Mouse (Mus musculus): ENCODE results near the gene Lonrf2.

Gene Lonrf2

DNA sequence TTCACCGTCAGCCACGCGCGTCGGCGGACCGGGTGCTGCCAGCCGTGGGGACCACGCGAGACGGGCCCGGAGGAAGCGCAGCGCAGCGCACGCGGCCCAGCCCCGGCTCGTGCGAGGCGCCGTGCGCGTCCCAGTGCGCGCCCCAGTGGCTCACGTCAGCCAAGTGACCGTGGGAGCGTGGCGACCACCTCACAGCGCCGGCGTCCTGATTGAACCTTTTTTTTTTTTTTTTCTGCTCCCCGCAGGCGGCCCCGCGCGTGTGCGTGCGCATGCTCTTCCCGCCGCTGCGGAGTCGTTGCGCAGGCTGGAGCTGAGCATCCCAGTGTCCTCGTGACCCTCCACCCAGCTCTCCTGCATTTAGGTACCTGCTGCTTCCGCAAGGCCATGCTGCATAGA is at the start of gene Lonrf2:
TSS of gene Lonrf2 (minus strand) at position 235 of the 396 bp plus-strand sequence.
- in situ Hi-C loops (cut with MboI, MseI), result no loop called here

DNA sequence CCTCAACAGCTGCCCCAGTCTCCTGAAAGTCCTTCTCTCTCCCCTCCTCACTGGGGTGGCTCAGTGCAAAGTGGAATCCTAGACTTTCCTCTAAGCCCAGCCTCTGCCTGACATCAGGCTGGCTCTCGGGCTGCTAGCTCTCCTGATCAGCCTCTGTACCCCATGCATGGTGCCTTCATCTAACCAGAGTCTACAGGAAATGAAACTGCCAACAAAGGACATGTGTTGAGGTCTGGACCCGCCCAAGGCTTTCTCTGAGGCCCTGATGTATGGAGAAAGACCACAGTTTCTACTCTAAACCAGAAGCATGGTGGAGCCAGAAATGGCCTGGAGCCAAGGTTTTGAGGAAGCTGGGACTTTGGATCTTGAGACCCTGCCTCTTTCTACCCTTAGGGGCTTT is 49.4 kb upstream of the Lonrf2 start:
- in situ Hi-C loops (cut with MboI, MseI), result no loop called here

DNA sequence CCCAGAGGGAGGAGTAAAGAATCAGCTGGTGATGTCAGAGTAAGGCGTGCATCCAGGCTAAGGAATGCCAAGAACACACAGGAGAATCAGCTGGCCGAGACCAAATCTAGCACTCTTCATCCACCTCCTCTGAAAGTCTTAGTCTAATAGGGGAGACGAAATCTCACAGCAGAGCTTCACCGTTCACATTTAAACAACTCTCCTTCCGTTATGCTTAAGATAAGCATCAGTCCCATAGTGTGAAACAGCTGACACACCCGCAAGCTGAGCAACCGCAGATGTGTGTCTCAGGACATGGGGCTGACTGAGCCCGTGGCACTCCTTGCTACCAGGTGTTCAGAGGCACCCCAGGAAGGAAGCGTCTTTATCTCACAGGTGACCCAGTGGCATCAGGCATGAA is 47.3 kb upstream of the Lonrf2 start:
- in situ Hi-C loops (cut with MboI, MseI), result no loop called here

DNA sequence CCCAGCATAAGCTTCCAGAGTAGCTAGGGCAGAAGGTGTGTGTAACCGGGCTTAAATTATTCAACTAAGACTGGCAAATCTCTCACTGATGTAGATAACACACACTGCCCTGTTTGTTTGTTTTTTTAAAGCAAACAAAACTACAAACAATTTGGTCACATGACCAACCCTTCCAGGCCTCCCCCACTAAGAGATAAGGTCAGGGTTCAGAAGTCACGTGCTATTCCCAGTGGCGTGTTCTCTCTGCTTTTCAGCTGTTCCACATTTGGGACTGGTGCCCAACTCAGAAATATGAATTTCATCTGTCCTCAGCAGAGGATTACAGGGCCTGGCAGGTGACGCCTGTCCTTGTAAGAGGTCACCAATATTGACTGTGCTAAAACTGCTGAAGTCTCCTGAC is 46.2 kb upstream of the Lonrf2 start:
- in situ Hi-C loops (cut with MboI, MseI), result no loop called here

DNA sequence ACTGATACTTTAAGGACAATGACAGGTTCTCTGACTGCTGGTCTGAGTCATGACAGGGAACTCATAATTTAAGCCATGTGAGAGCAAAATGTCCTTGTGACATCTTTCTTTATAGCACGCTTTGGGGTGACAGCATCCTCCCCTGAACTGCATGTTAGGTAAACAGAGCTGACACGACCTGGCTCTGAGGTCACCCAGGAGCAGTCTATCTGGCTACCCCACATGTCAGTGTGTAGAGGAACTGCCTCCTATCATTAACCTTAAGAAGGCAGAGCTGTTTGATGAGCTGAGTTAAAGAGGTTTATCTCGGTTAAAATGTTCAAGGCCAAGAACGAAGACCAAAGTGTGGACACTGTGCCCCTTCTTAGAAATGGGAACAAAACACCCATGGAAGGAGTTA is 44.9 kb upstream of the Lonrf2 start:
- in situ Hi-C loops (cut with MboI, MseI), result no loop called here

DNA sequence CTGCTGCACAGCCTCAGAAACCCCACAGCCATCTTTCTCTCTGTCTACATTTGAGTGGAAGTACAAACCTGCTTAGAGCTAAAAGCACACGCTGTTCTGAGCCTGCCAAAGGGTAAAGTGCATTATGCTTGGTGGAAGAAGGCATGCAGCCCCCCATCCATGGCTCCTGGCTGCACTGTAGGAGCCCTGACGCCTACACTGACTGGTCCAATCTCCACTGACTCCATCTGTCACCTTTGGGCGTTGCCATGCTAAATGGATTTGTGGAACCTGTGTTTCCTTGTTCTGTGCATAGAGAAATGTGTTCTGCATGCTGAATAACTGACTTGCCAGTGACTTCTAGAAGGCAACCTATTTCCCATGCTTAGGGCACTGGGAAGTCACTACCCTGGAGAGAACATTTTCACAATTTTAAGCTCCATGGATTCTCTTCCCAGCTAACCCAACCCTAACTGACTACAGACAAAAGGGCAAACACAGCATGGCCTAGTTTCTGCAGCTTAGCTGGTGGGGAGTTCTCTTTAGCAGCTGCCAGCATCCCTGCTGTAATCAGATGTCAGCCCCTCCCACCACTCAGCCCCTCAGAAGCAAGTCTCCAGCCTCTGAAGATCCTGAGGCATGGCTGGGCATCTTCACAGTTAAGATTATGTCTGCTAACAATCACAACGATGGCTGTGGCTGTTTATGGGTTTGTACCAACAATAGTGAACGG is 40.3 kb upstream of the Lonrf2 start:
- in situ Hi-C loops (cut with MboI, MseI), result loop anchor here (5.0 kb wide), 1 partner anchor 45 kb away; no protein-coding TSS in a partner anchor

DNA sequence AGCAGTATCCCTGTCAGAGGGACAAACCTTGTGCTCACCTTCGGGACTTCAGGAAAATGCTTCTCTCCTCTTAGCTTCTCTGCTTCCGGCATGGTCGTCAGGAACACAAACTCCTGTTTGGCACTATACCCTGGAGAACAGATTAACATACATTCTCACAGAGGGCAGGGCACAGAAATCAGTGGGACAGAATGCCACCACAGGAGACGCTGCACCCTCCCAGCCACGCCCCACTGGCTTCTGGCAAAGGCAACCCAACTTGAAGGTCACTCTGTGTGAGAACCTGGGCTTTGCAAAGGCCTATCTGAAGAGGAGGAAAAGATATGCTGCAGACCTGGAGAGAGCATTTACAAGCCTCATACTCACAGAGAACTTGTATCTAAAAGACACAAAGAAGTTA is 37.4 kb upstream of the Lonrf2 start:
- in situ Hi-C loops (cut with MboI, MseI), result no loop called here

DNA sequence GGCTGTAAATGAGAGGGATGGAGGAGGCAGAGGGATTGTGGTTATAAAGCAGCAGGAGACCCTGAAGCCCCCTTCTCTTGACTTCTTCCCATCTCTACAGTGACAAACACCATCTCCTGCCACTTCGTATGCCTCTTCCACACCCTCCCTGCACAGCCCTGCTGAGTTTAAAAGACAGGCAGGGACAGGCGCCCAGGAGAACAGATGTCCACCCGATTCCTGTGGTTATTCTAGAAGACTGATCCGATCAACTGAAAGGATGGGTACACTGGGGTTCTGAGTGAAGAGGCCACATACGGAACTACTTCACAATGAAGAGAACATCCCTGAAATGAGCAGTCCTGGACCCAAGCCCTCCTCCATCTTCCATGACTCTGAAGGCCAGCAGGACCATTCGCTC is 35.3 kb upstream of the Lonrf2 start:
- in situ Hi-C loops (cut with MboI, MseI), result no loop called here

DNA sequence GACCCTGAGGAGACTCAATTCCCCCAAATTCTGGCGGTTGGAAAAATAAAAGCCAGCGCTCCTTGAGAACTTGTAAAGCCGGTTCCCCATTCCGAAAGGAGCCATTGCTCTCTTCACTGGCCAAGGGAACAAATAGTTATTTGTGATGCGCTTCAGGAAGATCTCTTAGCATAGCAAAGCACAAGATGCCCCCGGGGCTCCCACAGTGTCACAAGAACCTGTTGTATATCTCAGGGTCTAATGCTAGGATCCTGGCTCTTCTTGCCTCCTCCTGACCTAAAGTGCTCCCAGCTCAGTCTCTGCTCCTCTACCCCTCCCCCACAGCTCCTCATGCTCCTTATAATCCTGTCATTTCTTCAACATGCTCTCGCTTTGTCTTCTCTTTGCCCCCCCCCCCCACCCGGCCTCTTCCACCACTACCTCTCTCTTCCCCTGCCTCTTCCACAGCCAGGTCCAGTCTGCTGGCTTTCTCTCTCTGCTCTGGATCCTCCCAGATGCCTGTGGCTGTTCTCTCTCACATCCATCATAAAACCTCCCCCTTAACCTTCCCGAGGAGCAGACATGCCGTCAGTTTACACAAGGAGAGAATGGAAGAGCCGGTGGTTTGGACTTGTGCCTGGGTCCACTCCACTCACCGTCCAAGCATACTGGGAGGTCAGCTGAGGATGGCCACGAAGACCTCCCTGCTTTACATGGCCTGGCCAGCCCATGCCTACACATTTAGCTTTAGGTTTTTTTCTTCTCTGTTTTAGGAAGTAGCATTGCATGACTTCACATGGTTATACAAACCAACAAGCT is 33.1 kb upstream of the Lonrf2 start:
- in situ Hi-C loops (cut with MboI, MseI), result no loop called here

DNA sequence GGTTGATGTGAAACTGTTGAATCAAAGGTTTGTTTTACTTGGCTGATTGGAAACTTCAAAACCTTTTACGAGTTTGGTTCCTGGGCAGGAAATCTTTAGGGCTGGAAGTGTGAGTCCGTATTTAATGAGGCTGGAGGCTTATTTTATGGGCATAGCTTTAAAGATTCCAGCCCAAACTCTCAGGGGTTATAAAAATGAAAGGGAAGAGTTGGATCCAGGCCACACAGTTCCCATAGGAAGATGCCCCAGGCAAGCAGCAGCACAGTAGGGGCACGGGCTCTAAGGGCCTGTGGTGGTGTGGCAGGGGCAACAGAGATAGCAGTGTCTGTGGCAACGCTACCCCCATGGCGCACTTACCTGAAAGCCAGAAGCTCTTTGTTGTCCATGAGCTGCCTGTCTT is 29.7 kb upstream of the Lonrf2 start:
- in situ Hi-C loops (cut with MboI, MseI), result no loop called here

DNA sequence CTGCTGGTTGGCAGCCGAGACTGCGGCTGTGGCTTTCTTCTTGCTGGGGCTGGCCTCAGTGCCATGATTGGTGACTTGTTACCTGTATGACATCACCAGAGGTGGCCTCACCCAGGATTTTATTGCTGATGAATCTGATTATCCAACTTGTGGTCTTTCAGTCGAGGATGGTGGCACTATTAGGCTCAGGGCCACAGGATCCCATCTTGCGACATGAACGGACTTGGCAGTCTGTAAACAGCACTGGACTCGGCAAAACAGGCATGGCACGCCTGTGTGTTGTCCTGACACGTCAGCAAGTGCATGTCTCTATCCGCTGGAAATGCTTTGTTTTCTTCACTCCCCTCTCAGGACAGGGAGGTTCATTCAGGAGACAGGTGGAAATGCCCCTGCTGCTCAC is 27.8 kb upstream of the Lonrf2 start:
- in situ Hi-C loops (cut with MboI, MseI), result no loop called here

DNA sequence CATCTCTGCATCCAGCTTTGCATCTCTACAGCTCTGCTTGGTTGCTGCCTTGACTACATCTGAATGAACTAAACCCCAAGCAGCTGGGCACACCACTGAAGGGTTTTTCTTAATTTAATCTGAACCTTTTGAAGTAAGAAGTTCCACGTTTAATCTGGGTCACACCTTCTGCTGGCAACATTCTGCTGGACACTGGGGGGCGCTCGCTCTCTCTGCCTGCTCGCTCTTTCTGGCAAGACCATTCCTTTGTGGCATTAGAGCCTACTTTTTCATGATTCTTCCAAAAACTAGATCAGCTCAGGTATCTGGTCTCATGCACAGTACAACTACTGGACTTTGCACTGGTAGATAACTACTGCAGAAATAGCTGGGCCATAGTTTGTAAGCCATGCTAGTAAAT is 25.7 kb upstream of the Lonrf2 start:
- in situ Hi-C loops (cut with MboI, MseI), result no loop called here

DNA sequence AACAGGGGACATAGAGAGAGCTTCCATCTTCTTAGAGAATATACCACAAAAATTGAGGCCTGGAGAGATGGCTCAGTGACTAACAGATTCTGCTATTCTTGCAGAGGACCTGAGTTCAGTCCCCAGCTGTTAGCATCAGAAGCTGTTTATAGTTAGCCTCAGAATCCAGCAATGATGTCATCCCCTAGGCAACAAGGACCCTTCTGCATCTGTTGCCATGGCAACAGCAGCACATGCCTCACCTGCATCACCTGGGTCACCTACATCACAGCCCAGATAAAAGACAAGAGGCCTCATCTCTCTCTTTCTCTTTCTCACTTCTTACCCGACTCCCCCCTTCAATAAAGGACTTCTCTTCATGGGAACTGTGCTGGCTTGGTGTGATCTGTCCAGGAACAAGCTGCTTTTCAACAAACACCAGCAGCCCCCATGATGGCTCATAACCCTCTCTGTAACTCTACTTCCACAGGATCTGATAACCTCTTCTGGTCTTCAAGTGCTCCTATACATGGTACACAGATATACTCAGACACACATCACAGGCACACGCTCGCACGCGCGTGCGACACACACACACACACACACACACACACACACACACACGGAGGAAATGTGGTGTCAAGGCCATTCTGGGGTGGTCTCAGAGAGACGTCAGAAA is 24.5 kb upstream of the Lonrf2 start:
- in situ Hi-C loops (cut with MboI, MseI), result no loop called here

DNA sequence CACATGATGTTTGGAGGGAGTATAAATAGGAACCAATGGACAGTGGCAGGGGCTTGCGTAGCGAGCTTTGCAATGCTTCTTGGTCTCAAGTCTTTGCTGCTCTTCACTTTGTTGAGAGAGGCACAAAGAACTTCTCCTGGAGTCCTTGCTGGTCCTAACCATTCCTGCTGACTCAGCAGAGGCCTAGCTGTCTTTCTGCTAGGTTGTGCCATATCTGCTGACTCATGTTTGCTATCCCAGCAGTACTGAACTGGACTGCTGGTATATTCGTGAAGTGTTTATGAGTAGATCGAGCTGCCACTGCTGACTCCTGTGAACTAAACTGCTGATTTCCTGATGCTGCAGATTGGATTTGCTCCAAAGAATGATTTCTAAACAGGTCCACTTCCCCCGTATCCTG is 23.7 kb upstream of the Lonrf2 start:
- in situ Hi-C loops (cut with MboI, MseI), result no loop called here

DNA sequence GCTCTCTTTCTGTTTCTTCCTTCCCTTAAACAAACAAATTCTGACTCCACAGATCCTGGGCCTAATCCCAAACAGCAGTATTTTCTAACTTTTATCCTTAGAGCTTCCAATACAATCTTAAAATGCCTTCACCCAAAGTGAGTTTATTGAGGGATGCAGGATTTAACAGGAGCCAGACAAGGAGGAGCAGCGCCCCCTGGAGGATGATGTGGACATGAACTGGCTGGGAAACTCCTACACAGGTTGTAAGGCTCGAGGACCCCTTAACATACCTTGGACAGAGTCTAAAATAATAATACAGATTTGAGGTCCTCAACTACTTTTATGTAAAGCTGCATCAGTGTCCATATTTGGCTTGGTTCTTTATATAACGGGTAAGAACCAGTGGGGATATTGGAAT is 19.7 kb upstream of the Lonrf2 start:
- in situ Hi-C loops (cut with MboI, MseI), result no loop called here

DNA sequence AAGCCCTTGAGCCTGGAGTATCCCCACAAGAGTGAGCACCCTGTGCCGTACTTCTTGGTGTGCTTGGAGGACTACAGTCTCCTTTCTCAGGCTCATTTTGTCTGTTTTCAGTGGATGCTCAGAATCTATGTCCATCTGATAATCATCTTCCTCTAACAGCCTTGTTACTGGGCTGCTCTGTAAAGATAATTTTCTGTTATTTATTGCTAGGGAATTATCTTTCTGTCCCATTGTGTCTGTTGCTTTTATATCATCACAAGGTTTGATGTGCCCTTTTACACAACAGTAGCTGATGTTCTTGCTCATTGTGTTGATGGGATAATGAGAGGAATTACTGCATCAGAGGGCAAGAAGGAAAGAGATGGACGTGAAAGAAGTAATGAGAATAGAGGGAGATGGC is 15.7 kb upstream of the Lonrf2 start:
- in situ Hi-C loops (cut with MboI, MseI), result no loop called here

DNA sequence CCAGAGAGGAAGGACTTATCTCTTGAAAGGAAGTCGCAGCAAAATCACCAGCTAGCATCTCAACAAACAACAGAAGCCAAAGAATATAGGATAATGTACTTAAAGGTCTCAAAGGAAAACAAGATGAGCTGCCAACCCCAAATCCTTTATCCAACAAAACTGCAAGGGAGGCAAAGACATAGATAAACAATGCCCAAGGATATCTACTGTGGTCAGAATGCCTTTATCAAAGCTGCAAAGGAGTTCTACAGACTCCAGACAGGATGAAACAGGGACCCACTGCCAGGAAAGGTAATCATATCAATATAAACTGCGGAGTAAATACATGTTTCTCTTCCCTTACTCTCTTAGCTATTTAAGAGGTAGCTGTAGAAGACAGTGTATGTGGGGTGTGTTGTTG is 14.1 kb upstream of the Lonrf2 start:
- in situ Hi-C loops (cut with MboI, MseI), result no loop called here

DNA sequence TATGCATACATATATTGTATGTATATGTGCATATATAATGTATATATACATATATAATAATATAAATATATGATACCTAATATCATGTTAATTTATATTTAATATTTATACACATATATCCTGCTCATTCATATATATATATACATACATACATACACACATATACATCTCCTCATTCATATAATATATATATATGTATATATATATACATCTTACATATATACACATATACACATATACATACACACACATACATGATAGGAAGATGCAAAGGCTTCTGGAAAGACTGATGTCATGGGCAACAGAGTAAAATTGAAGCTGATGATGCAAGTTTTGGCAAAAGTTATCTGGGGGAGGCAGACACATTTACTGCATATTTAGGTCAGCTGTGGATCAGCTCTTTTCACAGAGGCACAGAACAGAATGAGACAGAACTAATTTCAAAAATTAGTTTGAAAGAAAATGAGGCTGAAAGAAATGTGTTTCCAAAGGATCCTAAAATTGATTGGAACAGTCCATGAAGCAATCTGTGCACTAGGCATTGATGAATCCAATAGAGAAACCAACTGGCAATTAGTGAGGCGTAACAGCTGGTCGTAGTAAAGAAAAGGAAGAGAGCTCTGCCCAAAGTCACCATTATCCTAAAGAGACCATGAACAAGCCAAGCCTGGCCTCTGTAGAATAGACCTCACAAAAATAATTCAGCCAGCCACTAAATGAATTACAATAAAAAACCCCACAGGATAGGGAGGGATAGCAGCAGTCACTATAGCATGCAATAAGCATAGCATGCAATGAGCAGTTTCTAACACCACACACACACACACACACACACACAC is 12.2 kb upstream of the Lonrf2 start:
- in situ Hi-C loops (cut with MboI, MseI), result no loop called here

DNA sequence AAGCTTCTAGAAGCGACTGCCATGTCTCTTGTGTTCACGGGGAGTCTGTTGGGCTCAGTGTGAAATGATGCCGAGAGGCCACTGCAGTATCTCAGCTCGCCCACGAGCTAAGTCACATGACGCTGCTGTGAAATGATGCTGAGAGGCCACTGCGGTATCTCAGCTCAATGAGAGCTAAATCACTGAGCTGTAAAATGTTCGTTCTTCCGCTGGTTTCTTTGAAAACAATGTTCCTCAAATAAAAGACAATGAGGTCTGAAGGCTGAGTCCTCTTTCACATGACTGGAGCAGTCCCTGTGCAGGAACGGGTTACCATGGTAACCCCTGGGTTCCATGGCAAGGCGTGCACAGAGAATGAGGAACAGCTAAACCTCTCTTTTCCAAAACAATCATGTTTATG is 11.5 kb upstream of the Lonrf2 start:
- in situ Hi-C loops (cut with MboI, MseI), result no loop called here

DNA sequence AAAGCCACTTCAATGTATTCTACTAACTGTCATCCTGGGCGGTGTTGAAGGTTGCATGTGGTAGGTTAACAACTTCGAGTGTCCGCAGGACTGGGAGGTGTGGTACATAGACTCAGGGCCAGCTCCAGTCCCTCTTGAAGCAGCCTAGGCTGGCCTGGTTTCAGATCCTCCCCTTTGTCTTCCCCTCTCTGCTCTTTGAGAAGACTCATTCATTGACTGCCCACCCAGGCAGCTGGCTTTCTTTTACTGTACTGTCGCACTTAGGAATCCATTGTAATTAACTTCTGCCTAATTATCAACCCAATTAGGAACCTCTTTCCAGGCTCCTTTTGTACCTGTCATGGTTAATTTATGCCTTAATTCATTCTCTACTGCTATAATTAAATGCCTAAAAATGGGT is 6.8 kb upstream of the Lonrf2 start:
- in situ Hi-C loops (cut with MboI, MseI), result no loop called here

DNA sequence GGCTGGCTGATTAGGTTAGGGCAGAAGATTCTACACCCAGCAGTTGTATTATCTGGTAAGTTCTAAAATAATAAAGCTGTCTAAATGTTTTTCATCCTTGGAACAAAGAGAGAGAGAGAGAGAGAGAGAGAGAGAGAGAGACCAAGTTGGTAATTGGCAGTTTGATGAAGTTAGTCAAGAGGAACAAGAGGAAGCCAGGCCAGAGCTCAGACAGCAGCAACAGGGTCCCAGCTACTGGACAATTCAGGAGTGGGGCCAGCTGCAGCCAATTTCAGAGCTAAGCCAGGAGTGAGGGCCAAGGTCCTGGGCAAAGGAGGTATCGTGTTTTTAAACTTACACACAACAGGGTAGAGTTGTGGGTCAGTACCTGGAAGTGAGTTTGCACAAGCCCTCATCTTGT is 6.3 kb upstream of the Lonrf2 start:
- in situ Hi-C loops (cut with MboI, MseI), result no loop called here

DNA sequence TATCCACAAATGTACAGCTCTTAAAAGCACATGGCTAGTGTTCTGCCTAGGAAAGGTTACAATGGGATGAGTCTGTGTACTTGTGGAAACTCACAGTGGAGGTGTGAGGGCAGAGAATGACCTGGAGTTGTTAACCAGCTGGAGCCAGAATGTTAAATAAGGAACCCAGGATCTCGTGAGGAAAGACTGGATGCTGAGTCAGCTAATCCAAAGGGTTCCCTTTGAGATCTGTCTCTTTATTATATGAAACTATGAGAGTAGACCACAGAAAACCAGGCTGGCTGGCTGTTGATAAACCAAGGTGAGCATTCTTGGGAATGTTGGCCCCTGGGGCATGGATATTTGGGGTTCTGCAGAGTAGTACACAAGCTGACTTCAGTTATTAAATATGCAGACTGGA is 3.4 kb upstream of the Lonrf2 start:
- in situ Hi-C loops (cut with MboI, MseI), result no loop called here
